Mouse (Mus musculus): ENCODE measurements around the gene Asic2.

Gene Asic2

GRCm38 (mm10) chr11:81009366-81009765, 958.9 kb downstream of the Asic2 start:
- no peak for DNase-seq (ENCODE audit: low spot score)

- peak; percentile 19 for DNase-seq (ENCODE audit: low spot score)
Measured at GRCm38 (mm10) chr11:81005831-81006230, 962.4 kb downstream of the Asic2 start.

GRCm38 (mm10) chr11:81002769-81003430, 965.4 kb downstream of the Asic2 start:
- DNase-seq (ENCODE audit: low spot score): no peak

- no peak for DNase-seq (ENCODE audit: low spot score)
Measured at GRCm38 (mm10) chr11:80995621-80996020, 972.6 kb downstream of the Asic2 start.

GRCm38 (mm10) chr11:80983530-80983929, 984.7 kb downstream of the Asic2 start:
- DNase-seq (ENCODE audit: low spot score): no peak

GRCm38 (mm10) chr11:80976239-80976855, 991.9 kb downstream of the Asic2 start:
- peak; percentile 6 for DNase-seq (ENCODE audit: low spot score)

- no peak for DNase-seq (ENCODE audit: low spot score)
Measured at GRCm38 (mm10) chr11:80974616-80975015, 993.6 kb downstream of the Asic2 start.

- peak; percentile 44 for DNase-seq (ENCODE audit: low spot score)
Measured at GRCm38 (mm10) chr11:80973976-80974375, 994.3 kb downstream of the Asic2 start.

- DNase-seq (ENCODE audit: low spot score): no peak
Measured at GRCm38 (mm10) chr11:80973273-80973672, 995.0 kb downstream of the Asic2 start.

GRCm38 (mm10) chr11:80967544-80967943, 1000.7 kb downstream of the Asic2 start:
- no peak for DNase-seq (ENCODE audit: low spot score)

- DNase-seq (ENCODE audit: low spot score): no peak
Measured at GRCm38 (mm10) chr11:80966040-80966439, 1002.2 kb downstream of the Asic2 start.

GRCm38 (mm10) chr11:80961326-80961725, 1006.9 kb downstream of the Asic2 start:
- DNase-seq (ENCODE audit: low spot score): no peak

- no peak for DNase-seq (ENCODE audit: low spot score)
Measured at GRCm38 (mm10) chr11:80958086-80958671, 1010.1 kb downstream of the Asic2 start.

- no peak for DNase-seq (ENCODE audit: low spot score)
Measured at GRCm38 (mm10) chr11:80955915-80956314, 1012.3 kb downstream of the Asic2 start.

- no peak for DNase-seq (ENCODE audit: low spot score)
Measured at GRCm38 (mm10) chr11:80954147-80954546, 1014.1 kb downstream of the Asic2 start.

GRCm38 (mm10) chr11:80949068-80949738, 1019.1 kb downstream of the Asic2 start:
- peak; percentile 30 for DNase-seq (ENCODE audit: low spot score)

- DNase-seq (ENCODE audit: low spot score): peak; percentile 5
Measured at GRCm38 (mm10) chr11:80948103-80948502, 1020.2 kb downstream of the Asic2 start.

GRCm38 (mm10) chr11:80946163-80946562, 1022.1 kb downstream of the Asic2 start:
- DNase-seq (ENCODE audit: low spot score): no peak

GRCm38 (mm10) chr11:80923286-80923951, 1044.8 kb downstream of the Asic2 start:
- DNase-seq (ENCODE audit: low spot score): no peak

GRCm38 (mm10) chr11:80918332-80918731, 1049.9 kb downstream of the Asic2 start:
- DNase-seq (ENCODE audit: low spot score): no peak

- DNase-seq (ENCODE audit: low spot score): no peak
Measured at GRCm38 (mm10) chr11:80917688-80918087, 1050.6 kb downstream of the Asic2 start.

- DNase-seq (ENCODE audit: low spot score): no peak
Measured at GRCm38 (mm10) chr11:80913408-80914024, 1054.7 kb downstream of the Asic2 start.

Data from adipocyte (in vitro differentiated cells).